Mouse (Mus musculus): ENCODE data around the gene Apoh. TPM values are rescaled to one million over a fixed set of nuclear protein-coding genes. Genes with fewer than 3 reads are reported as not detected.

The Apoh gene
- polyA plus RNA-seq, 1 experiment from 2014 or later, result 3.3 TPM

DNA sequence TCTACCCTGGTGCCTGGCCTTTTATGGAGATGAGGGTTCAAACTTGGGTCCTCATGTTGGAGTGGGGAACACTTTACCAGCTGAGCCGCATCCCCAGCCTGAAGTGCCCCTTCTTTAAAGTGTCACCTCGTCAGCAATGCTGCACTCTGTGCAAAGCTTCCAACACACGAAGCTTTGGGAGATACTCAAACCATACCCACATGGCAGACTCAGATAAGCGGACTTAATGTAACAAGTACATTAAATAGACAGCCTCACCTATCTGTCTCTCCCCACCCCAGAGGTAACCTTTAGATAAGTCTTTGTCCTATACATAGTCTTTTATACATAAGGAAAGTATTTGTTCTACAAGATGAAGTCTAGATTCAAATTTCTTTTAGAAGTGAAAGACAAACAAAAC lies 17.8 kb downstream of the Apoh start:
- H3K4me2 ChIP-seq (replicated peaks; ENCODE audit: low read depth), result no peak overlapping the region
- no peak for ATAC-seq (ENCODE audit: low FRiP score, low TSS enrichment)
- H3K9ac ChIP-seq (ENCODE audit: low read length), result no peak overlapping the region
- H3K27ac ChIP-seq (replicated peaks), result no peak overlapping the region
- no peaks in the 10 kb centered on the region for H3K9me3 ChIP-seq (ENCODE audit: control insufficient read depth, low read length)
- no peak overlapping the region for H3K4me3 ChIP-seq (ENCODE audit: low read depth, low read length)
- no peaks in the 10 kb centered on the region for H3K27me3 ChIP-seq (ENCODE audit: control insufficient read depth, insufficient read depth, low read length)
- DNase-seq (ENCODE audit: low spot score), result no peak
- no peaks in the 10 kb centered on the region; the same call in 1 of the 2 replicates for H3K4me1 ChIP-seq (replicated peaks; ENCODE audit: control insufficient read depth, insufficient read depth)
- 82% methylated on average over 4 of the region's 4 CpGs for WGBS
- TF ChIP-seq EP300 (optimal IDR thresholded peaks at IDR 0.05), result no peak
- TF ChIP-seq CTCF (IDR thresholded peaks at IDR 0.05; ENCODE audit: low read depth), result no peak
- no peaks in the 10 kb centered on the region for H3K36me3 ChIP-seq (ENCODE audit: control insufficient read depth, insufficient read depth, low read length)

- Histone ChIP-seq H3K36me3 (ENCODE audit: control insufficient read depth, insufficient read depth, low read length) (no peaks in the 10 kb centered on the region), H3K27ac (replicated peaks) (no peak overlapping the region), H3K9ac (ENCODE audit: low read length) (no peak overlapping the region), H3K4me2 (replicated peaks; ENCODE audit: low read depth) (no peak overlapping the region), H3K9me3 (ENCODE audit: control insufficient read depth, low read length) (no peaks in the 10 kb centered on the region), H3K4me3 (ENCODE audit: low read depth, low read length) (no peak overlapping the region), H3K4me1 (replicated peaks; ENCODE audit: control insufficient read depth, insufficient read depth) (no peaks in the 10 kb centered on the region; the same call in 1 of the 2 replicates), H3K27me3 (ENCODE audit: control insufficient read depth, insufficient read depth, low read length) (no peaks in the 10 kb centered on the region)
- DNase-seq (ENCODE audit: low spot score) (no peak), ATAC-seq (ENCODE audit: low FRiP score, low TSS enrichment) (no peak)
- TF ChIP-seq CTCF (IDR thresholded peaks at IDR 0.05; ENCODE audit: low read depth), result no peak
- no peak for TF ChIP-seq EP300 (optimal IDR thresholded peaks at IDR 0.05)
- 89% methylated on average over 5 of the region's 5 CpGs for WGBS
These were observed 19.8 kb downstream of the Apoh start for GRCm38 (mm10) chr11:108362965-108363364.

- H3K4me1 ChIP-seq (replicated peaks; ENCODE audit: control insufficient read depth, insufficient read depth), result no peaks in the 10 kb centered on the region; the same call in 1 of the 2 replicates
- H3K9me3 ChIP-seq (ENCODE audit: control insufficient read depth, low read length), result no peaks in the 10 kb centered on the region
- no peak overlapping the region for H3K27ac ChIP-seq (replicated peaks)
- ATAC-seq (ENCODE audit: low FRiP score, low TSS enrichment) (no peak), DNase-seq (ENCODE audit: low spot score) (no peak)
- no peak overlapping the region for H3K4me3 ChIP-seq (ENCODE audit: low read depth, low read length)
- no peak overlapping the region for H3K9ac ChIP-seq (ENCODE audit: low read length)
- 53% methylated on average over 4 of the region's 4 CpGs for WGBS
- no peaks in the 10 kb centered on the region for H3K36me3 ChIP-seq (ENCODE audit: control insufficient read depth, insufficient read depth, low read length)
- H3K27me3 ChIP-seq (ENCODE audit: control insufficient read depth, insufficient read depth, low read length), result no peaks in the 10 kb centered on the region
- H3K4me2 ChIP-seq (replicated peaks; ENCODE audit: low read depth), result no peak overlapping the region
- no peak for TF ChIP-seq EP300 (optimal IDR thresholded peaks at IDR 0.05)
- TF ChIP-seq CTCF (IDR thresholded peaks at IDR 0.05; ENCODE audit: low read depth), result no peak; the same call in 1 of the 2 replicates
These were observed 20.8 kb downstream of the Apoh start for GRCm38 (mm10) chr11:108363991-108364390.

DNA sequence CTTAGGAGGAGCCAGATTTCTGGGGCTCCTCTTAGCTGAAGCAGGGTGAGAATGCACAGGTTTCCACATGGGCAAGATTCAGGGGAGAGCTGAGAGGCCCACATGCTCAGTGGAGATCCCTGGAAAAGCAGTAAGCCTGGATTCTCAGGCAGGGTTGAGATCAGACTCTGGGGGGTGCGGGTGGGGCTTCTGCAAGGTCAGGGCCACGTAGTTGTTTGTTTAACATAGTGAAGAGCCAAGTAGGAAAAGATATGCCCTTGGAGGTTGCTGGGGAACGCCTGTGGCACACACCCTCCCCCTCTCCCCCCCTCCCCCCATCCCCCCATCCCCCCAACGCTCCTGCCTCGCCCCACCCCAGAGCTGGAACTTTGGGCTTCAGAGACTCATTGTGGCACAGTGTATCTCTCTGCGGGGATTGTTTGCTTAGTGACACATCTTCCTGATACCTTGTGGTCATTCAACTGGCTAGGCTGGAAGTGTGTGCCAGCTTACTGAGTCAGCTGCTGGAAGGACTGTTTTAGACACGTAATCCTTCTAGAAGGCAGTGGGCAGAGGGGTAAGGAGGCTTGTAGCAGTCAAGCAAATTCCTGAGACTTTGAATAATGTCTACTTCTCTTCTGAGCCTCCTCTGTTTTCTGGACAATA lies 21.9 kb downstream of the Apoh start:
- no peak overlapping the region for H3K4me2 ChIP-seq (replicated peaks; ENCODE audit: low read depth)
- no peaks in the 10 kb centered on the region for H3K9me3 ChIP-seq (ENCODE audit: control insufficient read depth, low read length)
- ATAC-seq (ENCODE audit: low FRiP score, low TSS enrichment) (peak; percentile 96), DNase-seq (ENCODE audit: low spot score) (peak; percentile 68)
- no peak overlapping the region for H3K27ac ChIP-seq (replicated peaks)
- no peaks in the 10 kb centered on the region for H3K36me3 ChIP-seq (ENCODE audit: control insufficient read depth, insufficient read depth, low read length)
- 20% methylated on average over 6 of the region's 7 CpGs for WGBS
- no peak overlapping the region for H3K9ac ChIP-seq (ENCODE audit: low read length)
- TF ChIP-seq EP300 (optimal IDR thresholded peaks at IDR 0.05) (no peak), CTCF (IDR thresholded peaks at IDR 0.05; ENCODE audit: low read depth) (no peak)
- no peaks in the 10 kb centered on the region for H3K27me3 ChIP-seq (ENCODE audit: control insufficient read depth, insufficient read depth, low read length)
- H3K4me1 ChIP-seq (replicated peaks; ENCODE audit: control insufficient read depth, insufficient read depth), result no peaks in the 10 kb centered on the region; the same call in 1 of the 2 replicates
- no peak overlapping the region for H3K4me3 ChIP-seq (ENCODE audit: low read depth, low read length)

DNA sequence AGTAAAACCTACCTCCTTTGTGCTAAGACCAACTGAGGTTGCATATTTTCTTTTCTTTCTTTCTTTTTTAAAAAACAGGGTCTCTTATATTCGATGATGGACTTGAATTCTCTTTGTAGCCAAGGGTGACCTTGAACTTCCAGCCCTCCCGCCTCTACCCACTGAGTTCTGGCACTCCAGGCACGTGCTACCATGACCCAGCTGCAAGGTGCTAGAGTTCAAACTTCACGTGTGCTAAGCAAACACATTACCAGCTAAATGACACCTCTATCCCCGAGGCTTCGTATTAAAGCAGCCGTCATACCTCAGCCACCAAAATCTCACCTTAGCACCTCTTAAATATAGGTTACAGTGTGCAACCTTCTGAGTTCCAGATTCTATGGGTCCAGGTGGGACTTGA lies 22.4 kb downstream of the Apoh start:
- peak; percentile 81 for ATAC-seq (ENCODE audit: low FRiP score, low TSS enrichment)
- no peaks in the 10 kb centered on the region for H3K9me3 ChIP-seq (ENCODE audit: control insufficient read depth, low read length)
- no peak for TF ChIP-seq CTCF (IDR thresholded peaks at IDR 0.05; ENCODE audit: low read depth)
- TF ChIP-seq EP300 (optimal IDR thresholded peaks at IDR 0.05), result no peak
- no peak overlapping the region for H3K4me3 ChIP-seq (ENCODE audit: low read depth, low read length)
- H3K36me3 ChIP-seq (ENCODE audit: control insufficient read depth, insufficient read depth, low read length), result no peaks in the 10 kb centered on the region
- H3K27ac ChIP-seq (replicated peaks), result no peak overlapping the region
- peak; percentile 38 for DNase-seq (ENCODE audit: low spot score)
- no peaks in the 10 kb centered on the region; the same call in 1 of the 2 replicates for H3K4me1 ChIP-seq (replicated peaks; ENCODE audit: control insufficient read depth, insufficient read depth)
- WGBS, result 51% methylated on average over 7 of the region's 7 CpGs
- no peaks in the 10 kb centered on the region for H3K27me3 ChIP-seq (ENCODE audit: control insufficient read depth, insufficient read depth, low read length)
- H3K4me2 ChIP-seq (replicated peaks; ENCODE audit: low read depth), result no peak overlapping the region
- H3K9ac ChIP-seq (ENCODE audit: low read length), result no peak overlapping the region

GRCm38 (mm10) chr11:108367046-108367445 lies 23.9 kb downstream of the Apoh start:
- WGBS, result 90% methylated on average over 1 of the region's 1 CpGs
- Histone ChIP-seq H3K36me3 (ENCODE audit: control insufficient read depth, insufficient read depth, low read length) (no peaks in the 10 kb centered on the region), H3K4me1 (replicated peaks; ENCODE audit: control insufficient read depth, insufficient read depth) (no peaks in the 10 kb centered on the region; the same call in 1 of the 2 replicates), H3K4me2 (replicated peaks; ENCODE audit: low read depth) (no peak overlapping the region), H3K27me3 (ENCODE audit: control insufficient read depth, insufficient read depth, low read length) (no peaks in the 10 kb centered on the region), H3K27ac (replicated peaks) (no peak overlapping the region), H3K9ac (ENCODE audit: low read length) (no peak overlapping the region), H3K4me3 (ENCODE audit: low read depth, low read length) (no peak overlapping the region), H3K9me3 (ENCODE audit: control insufficient read depth, low read length) (no peaks in the 10 kb centered on the region)
- no peak for TF ChIP-seq EP300 (optimal IDR thresholded peaks at IDR 0.05)
- TF ChIP-seq CTCF (IDR thresholded peaks at IDR 0.05; ENCODE audit: low read depth), result no peak
- DNase-seq (ENCODE audit: low spot score) (no peak), ATAC-seq (ENCODE audit: low FRiP score, low TSS enrichment) (no peak)

All from stomach, postnatal 0 days (tissue).